Mouse (Mus musculus) forebrain, embryonic 15.5 days (tissue): ENCODE measurements at regions not wholly inside any gene's neighbourhood (a gene's known extent, or its start where the extent isn't known, plus 50 kb on each side); places are given as distances from the start of the nearest gene placed in this dataset.
A peak's percentile ranks its signal among the peaks of the same experiment; 100 is the strongest.

ENCODE experiments used
- ATAC-seq: fragments of 200-750 bp; cut with Nextera tagmentation; replicated peaks from 2 replicates; pipeline ENCODE4 v1.8.0; 2017; ENCODE audit warnings: mild to moderate bottlenecking, moderate TSS enrichment, moderate library complexity
- H3K27ac ChIP-seq: fragments of 300-500 bp; sonication (generic); replicated peaks from 2 replicates; pipeline ENCODE4 v1.5.1; 2015; ENCODE audit warnings: mild to moderate bottlenecking, inconsistent platforms
- H3K27me3 ChIP-seq: fragments of 300-500 bp; sonication (generic); 2 replicates; pipeline ENCODE4 v1.6.1; 2015; ENCODE audit warnings: inconsistent platforms
- H3K36me3 ChIP-seq: fragments of 300-500 bp; sonication (generic); 2 replicates; pipeline ENCODE4 v1.6.1; 2015; ENCODE audit warnings: mild to moderate bottlenecking, inconsistent platforms
- H3K4me1 ChIP-seq: fragments of 300-500 bp; sonication (generic); 2 replicates; pipeline ENCODE4 v1.6.1; 2015; ENCODE audit warnings: inconsistent platforms
- H3K4me2 ChIP-seq: fragments of 300-500 bp; sonication (generic); replicated peaks from 2 replicates; pipeline ENCODE4 v1.6.1; 2015; ENCODE audit warnings: mild to moderate bottlenecking, inconsistent platforms
- H3K4me3 ChIP-seq: fragments of 300-500 bp; sonication (generic); 2 replicates; pipeline ENCODE4 v1.5.1; 2015; ENCODE audit warnings: mild to moderate bottlenecking, inconsistent platforms
- H3K9ac ChIP-seq: fragments of 300-500 bp; sonication (generic); replicated peaks from 2 replicates; pipeline ENCODE4 v1.6.1; 2015; ENCODE audit warnings: mild to moderate bottlenecking, inconsistent platforms
- H3K9me3 ChIP-seq: fragments of 300-500 bp; sonication (generic); 2 replicates; pipeline ENCODE4 v1.6.1; 2016; ENCODE audit warnings: inconsistent platforms
- WGBS: fragments of 180-500 bp; shearing (Covaris S2); methylation state at CpG from one replicate; pipeline ENCODE4 v1.1.7; 2015; ENCODE audit warnings: mixed read lengths; 5-methylcytosine and 5-hydroxymethylcytosine counted together

- 65% methylated on average over 11 of the region's 11 CpGs for WGBS
- Histone ChIP-seq H3K9ac (no peak overlapping the region), H3K9me3 (no peaks in the 10 kb centered on the region), H3K4me3 (no peak overlapping the region), H3K4me1 (no peaks in the 10 kb centered on the region), H3K4me2 (no peak overlapping the region), H3K27me3 (no peaks in the 10 kb centered on the region), H3K36me3 (no peaks in the 10 kb centered on the region), H3K27ac (no peak overlapping the region)
- ATAC-seq: peak; percentile 74; the same call in 1 of the 2 replicates
Measured at GRCm38 (mm10) chr5:42502124-42502801, 434.5 kb downstream of the Gm16223 start.

GRCm38 (mm10) chr5:42502802-42503136, 435.0 kb downstream of the Gm16223 start:
- no peak overlapping the region for H3K27ac ChIP-seq

DNA sequence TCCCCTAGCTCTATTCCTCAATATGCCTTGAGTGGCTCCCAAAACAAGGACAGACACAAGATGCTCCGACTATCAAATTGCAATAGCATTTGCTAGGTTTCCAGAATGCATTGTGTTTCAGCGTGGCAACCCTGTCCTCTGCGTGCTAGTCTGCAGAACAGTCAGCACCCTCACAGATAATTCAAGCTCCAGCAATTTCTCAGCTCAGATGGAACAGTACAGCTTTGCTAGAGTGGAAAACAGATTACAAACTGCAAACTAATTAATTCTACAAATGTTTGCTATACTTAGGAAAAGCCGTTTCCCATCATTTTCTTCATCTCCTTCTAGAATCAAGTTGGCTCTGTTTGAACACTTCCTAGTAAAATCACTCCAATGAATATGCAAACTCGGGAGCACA, 441.4 kb downstream of the Gm16223 start:
- Histone ChIP-seq H3K4me1 (no peaks in the 10 kb centered on the region), H3K27ac (no peak overlapping the region), H3K4me2 (no peak overlapping the region), H3K9me3 (no peaks in the 10 kb centered on the region), H3K9ac (no peak overlapping the region), H3K27me3 (no peaks in the 10 kb centered on the region), H3K4me3 (no peak overlapping the region), H3K36me3 (no peaks in the 10 kb centered on the region)
- ATAC-seq: no peak; the same call in 1 of the 2 replicates
- WGBS: 63% methylated on average over 5 of the region's 5 CpGs

More at GRCm38 (mm10) chr5:42502802-42503136, 435.0 kb downstream of the Gm16223 start:
- Histone ChIP-seq H3K9ac (no peak overlapping the region), H3K27me3 (no peaks in the 10 kb centered on the region), H3K36me3 (no peaks in the 10 kb centered on the region), H3K4me3 (no peak overlapping the region), H3K4me1 (no peaks in the 10 kb centered on the region), H3K4me2 (no peak overlapping the region), H3K9me3 (no peaks in the 10 kb centered on the region)
- no peak for ATAC-seq
- WGBS: 91% methylated on average over 1 of the region's 1 CpGs

GRCm38 (mm10) chr5:42523116-42524113, 455.7 kb downstream of the Gm16223 start:
- 27% methylated on average over 4 of the region's 4 CpGs for WGBS
- Histone ChIP-seq H3K4me2 (no peak overlapping the region), H3K27me3 (no peaks in the 10 kb centered on the region), H3K4me3 (no peak overlapping the region), H3K9ac (no peak overlapping the region), H3K9me3 (no peaks in the 10 kb centered on the region), H3K36me3 (no peaks in the 10 kb centered on the region), H3K27ac (peak overlapping the region; percentile 75), H3K4me1 (peaks cover 16% of the 10 kb centered on the region)
- peak; percentile 95 for ATAC-seq

DNA sequence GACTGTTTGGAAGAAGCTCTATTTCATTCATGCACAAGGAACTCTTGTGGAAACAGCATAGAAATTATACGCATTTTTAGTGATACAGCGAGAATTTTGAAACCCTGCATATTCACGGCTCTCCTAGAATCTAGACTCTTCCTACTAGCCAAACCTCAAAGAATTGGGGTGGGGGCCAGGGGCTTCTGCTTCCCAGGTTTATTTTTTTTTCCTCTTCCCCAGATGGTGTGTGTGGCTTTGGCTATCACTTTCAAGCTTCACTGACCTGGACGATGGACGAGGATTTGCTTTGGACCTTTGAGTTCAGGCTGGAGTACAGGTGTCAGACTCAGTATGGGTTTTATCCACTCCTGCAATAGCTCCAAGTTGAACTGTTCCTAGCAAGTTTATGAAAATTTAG, 457.7 kb downstream of the Gm16223 start:
- no peak overlapping the region for H3K4me2 ChIP-seq
- no peak for ATAC-seq
- no peak overlapping the region for H3K9ac ChIP-seq
- H3K4me3 ChIP-seq: no peak overlapping the region
- H3K27ac ChIP-seq: no peak overlapping the region
- H3K4me1 ChIP-seq: peaks cover 16% of the 10 kb centered on the region
- H3K36me3 ChIP-seq: no peaks in the 10 kb centered on the region
- no peaks in the 10 kb centered on the region for H3K9me3 ChIP-seq
- H3K27me3 ChIP-seq: no peaks in the 10 kb centered on the region
- 69% methylated on average over 5 of the region's 5 CpGs for WGBS

DNA sequence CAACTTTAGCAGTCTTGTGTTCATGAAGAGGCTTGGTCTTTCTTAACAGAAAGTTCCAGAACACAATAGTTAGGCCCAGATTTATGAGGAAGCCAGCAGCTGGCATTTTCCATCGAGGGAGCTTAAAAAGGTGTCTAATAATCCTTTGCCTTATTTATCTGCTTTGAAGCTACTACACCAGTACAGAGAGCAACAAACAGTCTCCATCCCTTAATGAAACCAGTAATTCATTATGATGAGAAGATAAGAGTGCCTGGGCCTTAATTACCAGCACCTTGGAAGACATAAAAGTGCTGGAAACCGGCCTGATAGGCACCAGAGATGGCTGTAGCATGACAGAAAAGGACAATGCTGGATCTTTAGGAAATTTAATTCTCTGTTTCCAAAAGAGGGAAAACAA, 492.8 kb downstream of the Gm16223 start:
- Histone ChIP-seq H3K9ac (no peak overlapping the region), H3K4me1 (no peaks in the 10 kb centered on the region), H3K9me3 (no peaks in the 10 kb centered on the region), H3K27ac (no peak overlapping the region), H3K27me3 (no peaks in the 10 kb centered on the region), H3K36me3 (no peaks in the 10 kb centered on the region), H3K4me3 (no peak overlapping the region), H3K4me2 (no peak overlapping the region)
- ATAC-seq: no peak
- WGBS: 65% methylated on average over 2 of the region's 2 CpGs

DNA sequence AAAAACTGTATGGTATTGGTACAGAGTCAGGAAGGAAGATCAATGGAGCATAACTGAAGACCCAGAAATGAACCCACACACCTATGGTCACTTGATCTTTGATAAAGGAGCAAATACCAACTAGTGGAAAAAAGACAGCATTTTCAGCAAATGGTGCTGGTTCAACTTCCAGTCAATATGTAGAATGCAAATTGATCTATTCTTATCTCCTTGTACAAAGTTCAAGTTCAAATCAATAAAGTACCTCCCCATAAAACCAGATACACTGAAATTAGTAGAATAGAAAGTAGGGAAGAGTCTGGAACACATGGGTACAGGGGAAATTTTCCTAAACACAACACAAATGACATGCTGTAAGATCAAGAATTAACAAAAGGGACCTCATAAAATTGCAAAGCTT, 495.6 kb downstream of the Gm16223 start:
- Histone ChIP-seq H3K36me3 (no peaks in the 10 kb centered on the region), H3K9ac (no peak overlapping the region), H3K27ac (no peak overlapping the region), H3K4me1 (no peaks in the 10 kb centered on the region), H3K27me3 (no peaks in the 10 kb centered on the region), H3K4me2 (no peak overlapping the region), H3K9me3 (no peaks in the 10 kb centered on the region), H3K4me3 (no peak overlapping the region)
- ATAC-seq: no peak

DNA sequence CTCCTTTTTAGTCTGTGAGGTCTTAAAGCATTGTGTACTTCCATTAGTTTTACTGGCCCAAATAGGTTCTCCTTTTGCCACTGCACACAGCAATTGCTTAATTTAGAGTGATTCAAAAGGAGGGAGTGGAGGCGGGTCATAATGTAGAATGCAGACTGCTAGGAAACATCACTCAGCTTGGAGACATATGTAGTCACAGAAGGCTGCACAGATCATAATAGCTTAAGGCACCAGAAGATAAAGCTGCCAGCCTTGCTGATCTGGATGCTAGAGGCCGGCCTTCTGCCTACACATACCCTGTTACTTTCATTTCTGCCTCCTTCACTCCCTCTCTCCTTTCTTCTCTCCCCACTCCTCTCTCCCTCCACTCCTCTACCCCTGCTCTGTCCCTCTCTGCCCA, 508.2 kb downstream of the Gm16223 start:
- H3K27ac ChIP-seq: no peak overlapping the region
- 72% methylated on average over 2 of the region's 2 CpGs for WGBS
- no peaks in the 10 kb centered on the region for H3K27me3 ChIP-seq
- H3K9me3 ChIP-seq: no peaks in the 10 kb centered on the region
- no peak overlapping the region for H3K4me2 ChIP-seq
- no peaks in the 10 kb centered on the region for H3K36me3 ChIP-seq
- ATAC-seq: peak; percentile 64; the same call in 1 of the 2 replicates
- H3K4me1 ChIP-seq: no peaks in the 10 kb centered on the region
- H3K9ac ChIP-seq: no peak overlapping the region
- no peak overlapping the region for H3K4me3 ChIP-seq

GRCm38 (mm10) chr5:42578208-42578844, 510.6 kb downstream of the Gm16223 start:
- no peaks in the 10 kb centered on the region for H3K9me3 ChIP-seq
- no peaks in the 10 kb centered on the region for H3K27me3 ChIP-seq
- H3K4me1 ChIP-seq: no peaks in the 10 kb centered on the region
- no peaks in the 10 kb centered on the region for H3K36me3 ChIP-seq
- no peak overlapping the region for H3K4me3 ChIP-seq
- H3K9ac ChIP-seq: no peak overlapping the region
- 79% methylated on average over 5 of the region's 5 CpGs for WGBS
- no peak overlapping the region for H3K27ac ChIP-seq
- no peak overlapping the region for H3K4me2 ChIP-seq
- no peak for ATAC-seq

DNA sequence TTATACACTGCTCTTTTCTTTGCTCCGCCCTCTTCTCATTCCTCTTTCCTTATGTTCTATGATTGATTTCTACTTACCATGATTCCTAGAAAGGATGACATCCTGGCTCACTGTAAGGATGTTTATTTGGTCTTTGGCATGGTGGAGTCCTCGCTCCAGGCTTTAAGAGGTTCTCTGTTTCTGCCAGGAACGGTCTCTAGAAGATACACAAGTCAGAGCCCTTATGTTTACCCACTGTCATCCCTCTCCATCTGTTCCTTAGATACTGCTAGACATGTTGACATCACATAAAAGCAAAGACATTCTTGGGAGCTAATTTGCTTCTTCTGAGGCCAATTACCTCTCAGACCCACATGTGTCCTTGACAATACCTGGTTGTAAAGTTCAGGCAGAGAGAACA, 552.9 kb downstream of the Gm16223 start:
- Histone ChIP-seq H3K36me3 (no peaks in the 10 kb centered on the region), H3K4me1 (no peaks in the 10 kb centered on the region), H3K27ac (no peak overlapping the region), H3K9ac (no peak overlapping the region), H3K9me3 (no peaks in the 10 kb centered on the region), H3K4me3 (no peak overlapping the region), H3K27me3 (no peaks in the 10 kb centered on the region), H3K4me2 (no peak overlapping the region)
- whole genome bisulfite sequencing: 75% methylated on average over 3 of the region's 3 CpGs
- no peak; the same call in 1 of the 2 replicates for ATAC-seq

DNA sequence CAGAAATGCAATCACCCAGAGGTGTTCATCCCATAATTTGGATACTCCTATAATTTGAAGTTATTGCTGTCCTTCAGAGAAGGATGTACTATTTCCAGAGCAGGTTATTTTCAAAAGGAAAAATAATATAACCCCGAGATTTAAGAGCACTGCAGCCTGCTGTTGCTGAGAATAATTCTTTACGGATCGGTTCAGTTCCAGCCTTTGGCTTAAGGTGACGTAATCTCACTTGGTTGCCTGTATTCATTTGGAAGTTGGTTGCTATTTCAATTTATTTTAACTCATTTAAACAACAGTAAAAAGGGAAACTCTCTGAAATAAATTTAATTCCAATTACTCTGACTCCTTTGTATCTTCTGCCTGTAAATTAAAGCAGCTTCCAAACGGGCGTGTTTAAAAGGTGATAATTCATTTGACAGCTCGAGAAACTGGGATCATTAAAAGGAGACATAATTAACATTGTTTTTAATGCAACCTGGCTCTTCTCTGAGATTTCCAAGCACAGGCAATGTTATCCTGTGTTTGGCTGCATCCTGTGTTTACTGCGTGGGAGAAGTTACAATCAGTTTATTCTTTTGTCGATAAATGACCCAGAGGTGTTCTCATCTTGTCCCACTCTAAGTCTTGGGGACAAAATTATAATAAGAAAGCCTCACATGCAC, 568.5 kb downstream of the Gm16223 start:
- no peak overlapping the region for H3K27ac ChIP-seq
- no peaks in the 10 kb centered on the region for H3K36me3 ChIP-seq
- no peaks in the 10 kb centered on the region for H3K9me3 ChIP-seq
- 55% methylated on average over 9 of the region's 9 CpGs for WGBS
- no peak overlapping the region for H3K4me2 ChIP-seq
- 0 out of 2 replicates have a peak, but pooled peaks cover 7% of the 10 kb centered on the region for H3K4me1 ChIP-seq
- no peak overlapping the region for H3K4me3 ChIP-seq
- 0 out of 2 replicates have a peak, but pooled peaks have one; percentile 26 for ATAC-seq
- H3K27me3 ChIP-seq: no peaks in the 10 kb centered on the region
- H3K9ac ChIP-seq: no peak overlapping the region
